Mouse (Mus musculus) lung, adult 2 months (tissue): ENCODE results near the gene Taf6.

Experiments
- CTCF ChIP-seq: fragments of 200-500 bp; IDR thresholded peaks from 2 replicates; pipeline ENCODE4 v1.5.1; 2011; ENCODE audit warnings: mild to moderate bottlenecking, low read length, control low read depth; ENCODE audit not compliant: insufficient read depth
- POLR2A ChIP-seq: fragments of 200-500 bp; IDR thresholded peaks from 2 replicates; pipeline ENCODE4 v1.6.1; 2011; ENCODE audit warnings: low read depth, mild to moderate bottlenecking, control low read depth, low read length, borderline replicate concordance; ENCODE audit errors: extremely low read depth

- no peak for TF ChIP-seq CTCF
- TF ChIP-seq POLR2A: no peak
Observed at GRCm38 (mm10) chr5:138229511-138229910, 42.3 kb upstream of the Taf6 start.
